Mouse (Mus musculus) megakaryocyte, embryonic 14.5 days (primary cell): ENCODE results near the gene Ada.

Source experiments
- FLI1 ChIP-seq: IDR thresholded peaks from 2 replicates; pipeline ENCODE4 v1.6.1; 2012; ENCODE audit warnings: low read length, inconsistent platforms, mixed read lengths
- GATA1 ChIP-seq: IDR thresholded peaks from 3 replicates; pipeline ENCODE4 v1.6.1; 2012; ENCODE audit warnings: mixed read lengths, low read length, inconsistent platforms, borderline replicate concordance

DNA sequence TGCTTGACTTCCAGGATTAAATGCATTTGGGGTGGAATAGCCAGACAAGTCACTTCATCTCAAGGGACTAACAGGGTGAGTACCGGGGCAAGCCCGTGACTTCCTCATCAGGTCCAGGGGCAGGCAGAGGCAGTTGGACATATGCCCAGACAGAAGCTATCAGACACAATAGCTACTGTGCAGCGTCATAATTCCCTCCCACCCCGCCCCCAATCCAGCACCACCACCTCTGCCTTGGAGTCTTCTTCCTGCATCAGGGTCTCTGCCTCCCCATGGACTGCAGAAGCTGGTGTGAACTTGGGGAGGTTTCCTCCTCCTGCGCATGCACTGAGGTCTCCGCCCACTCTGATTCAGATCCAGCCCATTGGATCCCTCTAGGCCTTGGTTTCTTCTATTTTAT is 14.1 kb downstream of the Ada start:
- TF ChIP-seq GATA1 (no peak), FLI1 (no peak)
